Mouse (Mus musculus): ENCODE results near the gene 1700102P08Rik.

Gene 1700102P08Rik

GRCm38 (mm10) chr9:108411381-108411942 lies 18.9 kb downstream of the 1700102P08Rik start:
- DNase-seq (ENCODE audit: low spot score in 2 of 2): no peak

GRCm38 (mm10) chr9:108412221-108412620 lies 19.6 kb downstream of the 1700102P08Rik start:
- DNase-seq (ENCODE audit: low spot score in 2 of 2): peak in 1 of 2 experiments; percentile 22

GRCm38 (mm10) chr9:108428384-108428783 lies 35.8 kb downstream of the 1700102P08Rik start, which contains the start of gene Ccdc36:
Gene Ccdc36, minus strand, starts transcription at chr9:108428484.
- no peak for DNase-seq (ENCODE audit: low spot score in 2 of 2)

- no peak for DNase-seq (ENCODE audit: low spot score in 2 of 2)
Measured at GRCm38 (mm10) chr9:108431431-108432067, 38.9 kb downstream of the 1700102P08Rik start.

- DNase-seq (ENCODE audit: low spot score in 2 of 2): no peak
Measured at GRCm38 (mm10) chr9:108436182-108436581, 43.6 kb downstream of the 1700102P08Rik start, which contains the start of gene BC048562. Gene BC048562, plus strand, starts transcription at chr9:108436482.

- no peak for DNase-seq (ENCODE audit: low spot score in 2 of 2)
Measured at GRCm38 (mm10) chr9:108439176-108439575, 46.6 kb downstream of the 1700102P08Rik start.

- no peak for DNase-seq (ENCODE audit: low spot score in 2 of 2)
Measured at GRCm38 (mm10) chr9:108440485-108440884, 47.9 kb downstream of the 1700102P08Rik start.

GRCm38 (mm10) chr9:108441236-108441919 lies 48.8 kb downstream of the 1700102P08Rik start:
- no peak for DNase-seq (ENCODE audit: low spot score in 2 of 2)

GRCm38 (mm10) chr9:108445125-108445524 lies 52.5 kb downstream of the 1700102P08Rik start:
- no peak for DNase-seq (ENCODE audit: low spot score in 2 of 2)

GRCm38 (mm10) chr9:108449860-108450259 lies 57.3 kb downstream of the 1700102P08Rik start:
- no peak for DNase-seq (ENCODE audit: low spot score in 2 of 2)

GRCm38 (mm10) chr9:108450292-108451169 lies 57.9 kb downstream of the 1700102P08Rik start:
- no peak for DNase-seq (ENCODE audit: low spot score in 2 of 2)

- DNase-seq (ENCODE audit: low spot score in 2 of 2): no peak
Measured at GRCm38 (mm10) chr9:108451170-108451493, 58.5 kb downstream of the 1700102P08Rik start.

- DNase-seq (ENCODE audit: low spot score in 2 of 2): no peak
Measured at GRCm38 (mm10) chr9:108451519-108452160, 59.0 kb downstream of the 1700102P08Rik start.

- peak; percentile 52 to 90 for DNase-seq (ENCODE audit: low spot score in 2 of 2)
Measured at GRCm38 (mm10) chr9:108452291-108452906, 59.8 kb downstream of the 1700102P08Rik start.

GRCm38 (mm10) chr9:108452911-108453310 lies 60.3 kb downstream of the 1700102P08Rik start:
- no peak for DNase-seq (ENCODE audit: low spot score in 2 of 2)

GRCm38 (mm10) chr9:108453458-108453857 lies 60.9 kb downstream of the 1700102P08Rik start:
- no peak for DNase-seq (ENCODE audit: low spot score in 2 of 2)

- DNase-seq (ENCODE audit: low spot score in 2 of 2): no peak
Measured at GRCm38 (mm10) chr9:108454429-108454828, 61.8 kb downstream of the 1700102P08Rik start.

- no peak for DNase-seq (ENCODE audit: low spot score in 2 of 2)
Measured at GRCm38 (mm10) chr9:108455747-108456571, 63.4 kb downstream of the 1700102P08Rik start.

GRCm38 (mm10) chr9:108456953-108457352 lies 64.3 kb downstream of the 1700102P08Rik start:
- no peak for DNase-seq (ENCODE audit: low spot score in 2 of 2)

- no peak for DNase-seq (ENCODE audit: low spot score in 2 of 2)
Measured at GRCm38 (mm10) chr9:108459939-108460318, 67.3 kb downstream of the 1700102P08Rik start.
